Mouse (Mus musculus) kidney, adult 10 weeks (tissue): ENCODE measurements around the gene Ces1g. TPM values are rescaled to one million over a fixed set of nuclear protein-coding genes. Genes with fewer than 3 reads are reported as not detected.

ENCODE experiments used
- polyA plus RNA-seq: library from polyadenylated mRNA; stranded (reverse); fragments of 350-450 nt; fragmentation: Illumina TruSeq; extraction: RNeasy Lipid Tissue Mini Kit (QIAGEN cat#74804); gene quantifications from one replicate; pipeline ENCODE4 v1.2.3, GENCODE M21; 2014; ENCODE audit warnings: low read depth, low replicate concordance

Gene Ces1g
- polyA plus RNA-seq: 1.1 TPM

GRCm38 (mm10) chr8:93337207-93337606 lies at the start of gene Ces1g:
Gene Ces1g (minus strand): TSS chr8:93337308.

DNA sequence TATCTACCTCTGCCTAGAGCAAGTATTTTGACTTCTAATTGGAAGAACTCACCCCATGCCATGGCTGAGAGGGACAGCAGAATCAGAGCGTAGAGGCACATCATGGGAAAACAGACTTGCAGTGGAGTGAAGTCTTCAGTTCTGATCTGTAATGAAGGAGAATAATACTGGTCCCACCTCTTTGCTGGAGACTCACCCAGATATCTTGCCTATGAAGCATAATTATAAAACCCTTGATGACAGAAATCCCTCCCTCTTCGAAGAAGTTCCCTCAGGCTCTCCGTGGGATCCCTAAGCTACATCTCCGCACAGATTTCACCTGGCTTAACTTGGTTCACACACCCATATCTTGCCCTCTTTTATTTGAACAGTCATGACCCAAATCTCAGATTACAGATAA lies 42.5 kb upstream of the Ces1g start, which contains the start of gene Ces1h:
TSS of gene Ces1h (minus strand) at position 101 of the 400 bp plus-strand sequence.

DNA sequence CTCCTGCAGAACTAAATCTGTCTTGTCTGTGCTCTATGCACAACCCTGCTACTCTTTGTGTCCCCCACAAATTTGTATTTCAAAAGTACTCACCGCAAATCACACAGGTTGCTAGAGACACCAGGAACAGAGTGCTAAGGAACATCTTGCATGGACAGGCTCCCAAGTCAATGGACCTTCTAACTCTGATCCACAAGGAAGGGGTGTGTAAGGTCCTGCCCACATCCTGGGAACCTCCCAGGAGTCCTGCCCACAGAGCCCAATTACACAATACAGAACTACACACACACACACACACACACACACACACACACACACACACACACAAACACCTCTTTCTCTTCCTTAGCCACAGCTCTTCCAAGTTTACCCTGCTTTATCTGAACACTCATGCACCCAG lies 57.6 kb downstream of the Ces1g start, which contains the start of gene Ces1f:
TSS of gene Ces1f (minus strand) at position 192 of the 400 bp plus-strand sequence.

Other genes starting within 250 kb of the Ces1g start
- 0.65 TPM for gene Ces1c, start 206.0 kb downstream of the Ces1g start, polyA plus RNA-seq
- 331 TPM for gene Ces1d, start 139.5 kb downstream of the Ces1g start, polyA plus RNA-seq
- gene Ces1e, start 107.7 kb downstream of the Ces1g start, polyA plus RNA-seq: 58.6 TPM
- gene Ces1f, start 57.6 kb downstream of the Ces1g start, polyA plus RNA-seq: 75.5 TPM
- gene Ces1h, start 42.4 kb upstream of the Ces1g start, polyA plus RNA-seq: not detected
- gene Ces5a, start 198.5 kb upstream of the Ces1g start, polyA plus RNA-seq: not detected